Mouse (Mus musculus) ES-E14 (cell line): ENCODE data around the gene Wnt3a. TPM values are rescaled to one million over a fixed set of nuclear protein-coding genes. Genes with fewer than 3 reads are reported as not detected.

Source experiments
- DNase-seq: peaks from one replicate; pipeline ENCODE4 v3.0.0-alpha.2; 2013; ENCODE audit warnings: low read depth, low spot score
- H3K27ac ChIP-seq: 2 replicates; pipeline ENCODE4 v1.5.1; 2012; ENCODE audit warnings: low read depth, mild to moderate bottlenecking, low read length, moderate library complexity, mixed read lengths; ENCODE audit not compliant: poor library complexity, insufficient read depth, severe bottlenecking
- H3K36me3 ChIP-seq: 2 replicates; pipeline ENCODE4 v1.6.1; 2012; ENCODE audit warnings: mild to moderate bottlenecking, low read length, moderate library complexity, mixed read lengths; ENCODE audit not compliant: control insufficient read depth, poor library complexity, insufficient read depth, severe bottlenecking
- H3K4me1 ChIP-seq, 2 experiments: fragments of 150-350 bp in 1 of 2; sonication (generic) in 1 of 2; 2 replicates each; pipeline ENCODE4 v1.6.1; 2012; ENCODE audit warnings: low read length in 2 of 2, mild to moderate bottlenecking in 1 of 2, mixed read lengths in 1 of 2; ENCODE audit not compliant: control insufficient read depth in 2 of 2, insufficient read depth in 2 of 2, poor library complexity in 1 of 2
- H3K4me3 ChIP-seq, 2 experiments: fragments of 150-350 bp in 1 of 2; sonication (generic) in 1 of 2; 2 replicates each; pipeline ENCODE4 v1.5.1; 2012; ENCODE audit warnings: low read length in 2 of 2, low read depth in 1 of 2, mild to moderate bottlenecking in 1 of 2, mixed read lengths in 1 of 2; ENCODE audit not compliant: insufficient read depth in 1 of 2, poor library complexity in 1 of 2, severe bottlenecking in 1 of 2
- H3K9ac ChIP-seq: 2 replicates; pipeline ENCODE4 v1.6.1; 2012; ENCODE audit warnings: low read depth, mild to moderate bottlenecking, low read length, mixed read lengths; ENCODE audit not compliant: poor library complexity, insufficient read depth, severe bottlenecking
- H3K9me3 ChIP-seq: fragments of 150-350 bp; sonication (generic); 2 replicates; pipeline ENCODE4 v1.6.1; 2012; ENCODE audit warnings: low read depth, mild to moderate bottlenecking, low read length; ENCODE audit not compliant: control insufficient read depth, insufficient read depth
- CHD2 ChIP-seq: IDR thresholded peaks from 2 replicates; pipeline ENCODE4 v1.6.1; 2014; ENCODE audit warnings: mild to moderate bottlenecking, low read depth, low read length, inconsistent platforms
- HCFC1 ChIP-seq: IDR thresholded peaks from 2 replicates; pipeline ENCODE4 v1.6.1; 2012; ENCODE audit warnings: low read length, inconsistent platforms, borderline replicate concordance; ENCODE audit not compliant: insufficient read depth
- MAFK ChIP-seq: IDR thresholded peaks from 2 replicates; pipeline ENCODE4 v1.6.1; 2014; ENCODE audit warnings: mild to moderate bottlenecking, low read depth, low read length, inconsistent platforms; ENCODE audit not compliant: insufficient read depth
- ZC3H11A ChIP-seq: IDR thresholded peaks from 2 replicates; pipeline ENCODE4 v1.6.1; 2012; ENCODE audit warnings: low read depth, mild to moderate bottlenecking, inconsistent platforms, low read length, borderline replicate concordance
- ZNF384 ChIP-seq: IDR thresholded peaks from 2 replicates; pipeline ENCODE4 v1.6.1; 2012; ENCODE audit warnings: low read depth, low read length, inconsistent platforms
- in situ Hi-C, 2 experiments: fragments of 600-800 bp; cut with MboI; formaldehyde crosslinking; loops; one replicate each; pipeline ENCODE4 v1.15.1; 2025; ENCODE audit warnings: low sequenced_read_pairs in 2 of 2, inconsistent platforms in 1 of 2; ENCODE audit not compliant: unreplicated experiment in 2 of 2
- total RNA-seq: library from RNA; depleted of rRNA; stranded (reverse); fragments of 300-350 nt; gene quantifications from 2 replicates; pipeline ENCODE4 v1.2.3, GENCODE M21; 2012; rRNA removed

Gene Wnt3a
- 0.85 and 1.8 TPM in 2 replicates for total RNA-seq

DNA sequence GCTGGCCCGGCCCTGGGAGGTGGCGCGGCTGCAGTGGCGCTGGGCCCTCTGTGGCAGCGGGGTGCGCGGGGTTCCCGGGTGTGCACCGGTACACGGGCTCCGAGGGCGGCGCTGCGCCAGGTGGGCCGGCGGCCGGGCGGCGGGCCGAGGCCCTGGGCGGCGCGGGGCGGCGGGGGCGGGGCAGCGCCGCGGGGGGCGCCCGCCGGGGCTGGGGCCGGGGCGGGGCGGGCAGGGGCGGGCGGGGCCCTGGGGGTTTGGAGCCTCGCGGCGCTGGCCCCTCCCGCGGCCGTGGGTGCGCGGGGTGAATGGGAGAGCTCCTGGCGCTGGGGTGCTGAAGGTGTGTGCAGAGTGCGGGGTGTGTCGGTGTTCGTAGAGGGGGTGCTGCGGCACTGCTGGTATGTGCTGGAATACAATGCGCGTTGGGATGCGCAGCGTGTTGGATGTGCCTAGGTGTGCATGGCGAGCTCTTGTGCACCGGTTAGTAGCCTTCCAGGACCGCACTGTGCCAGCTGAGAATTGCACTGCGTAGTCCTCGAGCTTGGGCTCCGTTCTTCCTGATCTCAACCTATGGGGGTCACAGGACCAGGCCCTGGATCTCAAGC lies at the start of gene Wnt3a:
Gene Wnt3a, minus strand, starts transcription at position 51 of the 602 bp plus-strand sequence.
- Histone ChIP-seq H3K27ac (no peak within 1 kb of the TSS), H3K9ac (no peak within 1 kb of the TSS; the same call in none of the 2 replicates), H3K9me3 (no peaks in the 10 kb centered on the region), H3K4me3 (peak within 1 kb of the TSS; percentile 62 to 65), H3K36me3 (no peaks in the 10 kb centered on the region), H3K4me1 (no peaks in the 10 kb centered on the region)
- DNase-seq = no peak
- in situ Hi-C loops = loop anchor here (5.0 to 10.0 kb wide), 2 partner anchors 59 to 196 kb away; no protein-coding TSS in a partner anchor
- TF ChIP-seq MAFK (no peak), CHD2 (no peak), HCFC1 (no peak), ZC3H11A (no peak), ZNF384 (no peak)

DNA sequence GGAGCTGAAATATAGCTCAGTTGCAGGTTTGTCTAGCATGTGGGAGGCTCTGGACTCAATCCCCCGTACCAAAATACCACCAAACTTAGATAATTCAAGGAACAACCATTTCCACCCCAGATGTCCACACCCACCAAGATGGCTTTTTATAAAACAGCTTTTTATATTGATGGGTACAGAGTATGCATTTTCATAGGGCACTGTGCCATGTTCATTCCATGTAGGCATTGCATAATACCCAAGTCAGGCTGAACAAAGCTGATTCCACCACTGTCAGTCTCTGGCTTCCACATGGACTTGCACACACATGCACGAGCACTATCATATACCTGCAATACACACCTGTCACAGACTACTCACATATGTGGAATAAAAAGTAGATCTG lies 48.2 kb upstream of the Wnt3a start:
- Histone ChIP-seq H3K36me3 (no peaks in the 10 kb centered on the region), H3K4me1 (no peaks in the 10 kb centered on the region), H3K27ac (no peak overlapping the region), H3K4me3 (no peak overlapping the region), H3K9me3 (no peaks in the 10 kb centered on the region), H3K9ac (no peak overlapping the region)
- no peak for TF ChIP-seq CHD2
- TF ChIP-seq ZC3H11A = no peak
- TF ChIP-seq MAFK = no peak
- no peak for TF ChIP-seq HCFC1
- TF ChIP-seq ZNF384 = no peak
- in situ Hi-C loops = no loop called here
- DNase-seq = no peak

DNA sequence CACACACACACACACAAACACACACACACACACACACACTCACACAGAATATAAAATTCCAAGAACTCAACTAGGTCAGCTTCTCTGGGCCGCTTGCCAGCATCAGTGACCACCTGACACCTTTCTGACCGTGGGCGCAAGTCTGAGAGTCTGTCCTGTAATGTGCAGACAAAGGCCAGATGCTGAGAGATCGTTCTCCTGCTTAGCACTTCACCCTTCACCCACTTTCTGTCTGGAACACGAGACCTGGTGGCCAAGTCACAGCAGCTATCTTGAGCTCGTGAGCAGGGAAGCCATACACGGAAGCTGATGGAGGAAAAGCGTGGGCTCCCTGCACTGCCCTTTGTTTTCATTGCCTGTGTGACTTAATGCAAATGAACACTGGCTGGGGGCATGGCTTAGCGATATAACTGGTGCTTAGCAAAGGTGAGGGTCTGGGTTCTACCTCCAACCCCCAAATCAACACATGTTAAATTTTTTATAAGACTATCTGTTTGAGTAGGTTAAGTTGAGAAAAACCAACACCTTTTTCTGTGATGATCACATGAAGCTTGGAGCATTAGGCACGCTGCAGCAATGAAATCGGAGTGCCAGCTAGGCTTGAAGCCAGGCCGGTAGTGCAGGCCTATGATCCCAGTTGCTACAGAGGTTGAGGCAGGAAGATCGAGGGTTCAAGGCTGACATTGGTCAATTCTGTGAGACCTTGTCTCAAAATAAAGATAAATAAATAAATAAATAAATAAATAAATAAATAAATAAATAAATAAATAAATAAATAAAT lies 47.6 kb upstream of the Wnt3a start:
- in situ Hi-C loops = no loop called here
- Histone ChIP-seq H3K27ac (no peak overlapping the region), H3K36me3 (no peaks in the 10 kb centered on the region), H3K9ac (no peak overlapping the region), H3K9me3 (no peaks in the 10 kb centered on the region), H3K4me1 (no peaks in the 10 kb centered on the region), H3K4me3 (no peak overlapping the region)
- no peak for TF ChIP-seq HCFC1
- TF ChIP-seq MAFK = no peak
- TF ChIP-seq CHD2 = no peak
- TF ChIP-seq ZC3H11A = no peak
- no peak for TF ChIP-seq ZNF384
- no peak for DNase-seq

DNA sequence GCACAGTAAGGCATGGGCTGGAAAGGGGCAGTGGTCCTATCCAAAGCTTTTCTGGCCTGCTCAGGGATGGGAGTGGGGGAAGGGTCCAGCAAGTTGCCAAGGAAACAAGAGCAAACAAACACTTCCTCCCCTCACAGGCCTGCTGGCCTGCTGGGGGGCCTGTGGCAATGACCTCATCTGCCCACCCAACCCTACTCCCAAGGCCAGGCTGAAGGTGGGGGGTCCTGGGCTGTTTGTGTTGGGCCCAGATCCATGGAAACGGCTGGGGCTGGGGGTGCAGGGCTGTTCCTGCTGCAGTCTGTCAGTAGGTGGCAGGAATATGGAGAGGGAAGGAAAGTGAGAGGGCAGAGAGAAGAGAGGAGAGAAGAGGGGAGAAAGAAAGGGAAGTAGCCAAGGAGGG lies 45.8 kb upstream of the Wnt3a start:
- Histone ChIP-seq H3K36me3 (no peaks in the 10 kb centered on the region), H3K9ac (no peak overlapping the region), H3K4me1 (no peaks in the 10 kb centered on the region), H3K9me3 (no peaks in the 10 kb centered on the region), H3K4me3 (no peak overlapping the region), H3K27ac (no peak overlapping the region)
- no peak for DNase-seq
- in situ Hi-C loops = no loop called here
- no peak for TF ChIP-seq CHD2
- no peak for TF ChIP-seq MAFK
- TF ChIP-seq ZNF384 = no peak
- TF ChIP-seq ZC3H11A = no peak
- no peak for TF ChIP-seq HCFC1
